Mouse (Mus musculus) cerebellum, postnatal 14 days (tissue): ENCODE measurements around the gene Stat6.

Source experiments
- DNase-seq, 2 experiments: peaks; one replicate each; pipeline ENCODE4 v3.0.0; 2021; ENCODE audit warnings: mixed read lengths in 2 of 2

Gene Stat6

GRCm38 (mm10) chr10:127674046-127674655 is 31.4 kb downstream of the Stat6 start:
- no peak for DNase-seq

GRCm38 (mm10) chr10:127674794-127675522 is 32.2 kb downstream of the Stat6 start:
- peak; percentile 89 to 93 for DNase-seq

- DNase-seq = no peak
Measured at GRCm38 (mm10) chr10:127675859-127676398, 33.1 kb downstream of the Stat6 start.

- DNase-seq = peak; percentile 95 to 96
Measured at GRCm38 (mm10) chr10:127676691-127677548, 34.1 kb downstream of the Stat6 start.

- DNase-seq = peak; percentile 61 to 75
Measured at GRCm38 (mm10) chr10:127677591-127678336, 35.0 kb downstream of the Stat6 start.

GRCm38 (mm10) chr10:127679208-127679607 is 36.4 kb downstream of the Stat6 start:
- DNase-seq = no peak

GRCm38 (mm10) chr10:127679881-127680280 is 37.1 kb downstream of the Stat6 start:
- no peak for DNase-seq

- no peak for DNase-seq
Measured at GRCm38 (mm10) chr10:127682886-127683285, 40.1 kb downstream of the Stat6 start.

- DNase-seq = no peak
Measured at GRCm38 (mm10) chr10:127691053-127691452, 48.3 kb downstream of the Stat6 start.

- DNase-seq = peak; percentile 36 to 44
Measured at GRCm38 (mm10) chr10:127694636-127695035, 51.9 kb downstream of the Stat6 start.

- DNase-seq = no peak
Measured at GRCm38 (mm10) chr10:127695775-127696174, 53.0 kb downstream of the Stat6 start.

GRCm38 (mm10) chr10:127698966-127699365 is 56.2 kb downstream of the Stat6 start:
- no peak for DNase-seq

GRCm38 (mm10) chr10:127703299-127703698 is 60.5 kb downstream of the Stat6 start:
- DNase-seq = no peak

GRCm38 (mm10) chr10:127704293-127704692 is 61.5 kb downstream of the Stat6 start:
- DNase-seq = no peak

- no peak for DNase-seq
Measured at GRCm38 (mm10) chr10:127704766-127705220, 62.0 kb downstream of the Stat6 start, which contains the start of gene Myo1a. Gene Myo1a, plus strand, starts transcription at chr10:127705170.

- no peak for DNase-seq
Measured at GRCm38 (mm10) chr10:127705783-127706182, 63.0 kb downstream of the Stat6 start.

- peak in 1 of 2 experiments; percentile 42 for DNase-seq
Measured at GRCm38 (mm10) chr10:127707721-127708120, 64.9 kb downstream of the Stat6 start.

GRCm38 (mm10) chr10:127708850-127709370 is 66.1 kb downstream of the Stat6 start:
- DNase-seq = no peak

GRCm38 (mm10) chr10:127710331-127710730 is 67.5 kb downstream of the Stat6 start:
- DNase-seq = peak; percentile 80 to 86
